Mouse (Mus musculus) G1E (cell line): ENCODE data around the gene Klc4. TPM values are rescaled to one million over a fixed set of nuclear protein-coding genes. Genes with fewer than 3 reads are reported as not detected.

Experiments
- ATAC-seq: 2 replicates; pipeline ENCODE4 v1.8.0; 2016; ENCODE audit warnings: mild to moderate bottlenecking; ENCODE audit not compliant: insufficient number of reproducible peaks, poor library complexity, low FRiP score, severe bottlenecking; ENCODE audit errors: extremely low read depth
- DNase-seq: peaks from one replicate; pipeline ENCODE4 v3.0.0; 2012; ENCODE audit warnings: low spot score
- H3K27me3 ChIP-seq: 2 replicates; pipeline ENCODE4 v1.6.1; 2012; ENCODE audit warnings: mild to moderate bottlenecking, low read length, inconsistent platforms; ENCODE audit not compliant: insufficient read depth
- H3K36me3 ChIP-seq: replicated peaks from 2 replicates; pipeline ENCODE3; 2012; ENCODE audit warnings: mild to moderate bottlenecking, inconsistent platforms
- H3K4me1 ChIP-seq: 2 replicates; pipeline ENCODE4 v1.6.1; 2012; ENCODE audit warnings: low read depth, low read length, inconsistent platforms, mixed read lengths; ENCODE audit not compliant: insufficient read depth
- H3K4me3 ChIP-seq: 2 replicates; pipeline ENCODE4 v1.5.1; 2012; ENCODE audit warnings: low read depth, mild to moderate bottlenecking, inconsistent platforms, low read length, moderate library complexity, mixed read lengths
- H3K9me3 ChIP-seq: replicated peaks from 2 replicates; pipeline ENCODE4 v1.6.1; 2012; ENCODE audit warnings: inconsistent platforms
- CTCF ChIP-seq: IDR thresholded peaks from 2 replicates; pipeline ENCODE4 v1.5.1; 2012; ENCODE audit warnings: low read depth, low read length, inconsistent platforms, mixed read lengths
- GATA1 ChIP-seq: IDR thresholded peaks from 2 replicates; pipeline ENCODE4 v1.6.1; 2012; ENCODE audit warnings: borderline replicate concordance, low read length, inconsistent platforms, mixed read lengths
- GATA2 ChIP-seq: IDR thresholded peaks from 2 replicates; pipeline ENCODE4 v1.6.1; 2012; ENCODE audit warnings: low read depth, low read length, inconsistent platforms, borderline replicate concordance
- POLR2AphosphoS5 ChIP-seq: IDR thresholded peaks from 2 replicates; pipeline ENCODE4 v1.6.1; 2012; ENCODE audit warnings: low read depth, low read length, inconsistent platforms; ENCODE audit not compliant: insufficient replicate concordance
- TAL1 ChIP-seq: conservative IDR thresholded peaks from 2 replicates; pipeline ENCODE4 v1.6.1; 2012; ENCODE audit warnings: low read depth, low read length, inconsistent platforms, mixed read lengths
- polyA plus RNA-seq: library from polyadenylated mRNA; stranded (reverse); fragments of >175 nt; gene quantifications from 2 replicates; pipeline ENCODE4 v1.2.3, GENCODE M21; 2012
- total RNA-seq, 2 experiments: library from RNA; stranded (forward) in 1 of 2; stranded (reverse) in 1 of 2; fragments of 200-1000 nt in 1 of 2; fragments of >200 nt in 1 of 2; fragmentation: Nextera tagmentation in 1 of 2; gene quantifications; 2 replicates each; pipeline ENCODE4 v1.2.3; 2014 to 2017

Klc4 gene
- total and polyA plus RNA-seq, 3 experiments: 1.3 to 11.7 (median 8.9) TPM

- Histone ChIP-seq H3K27me3 (peaks cover 19% of the 10 kb centered on the region; the same call in 1 of the 2 replicates), H3K9me3 (no peaks in the 10 kb centered on the region), H3K4me3 (no peak overlapping the region), H3K36me3 (no peaks in the 10 kb centered on the region), H3K4me1 (no peaks in the 10 kb centered on the region)
- TF ChIP-seq TAL1 (no peak), GATA2 (no peak), CTCF (no peak), GATA1 (no peak), POLR2AphosphoS5 (no peak)
- DNase-seq (no peak), ATAC-seq (no peak)
These were observed 51.2 kb downstream of the Klc4 start for GRCm38 (mm10) chr17:46594606-46595005.

- Histone ChIP-seq H3K4me3 (no peak overlapping the region), H3K36me3 (no peaks in the 10 kb centered on the region), H3K27me3 (peaks cover 16% of the 10 kb centered on the region; the same call in 1 of the 2 replicates), H3K9me3 (no peaks in the 10 kb centered on the region), H3K4me1 (no peaks in the 10 kb centered on the region)
- no peak for TF ChIP-seq GATA1
- no peak for TF ChIP-seq POLR2AphosphoS5
- TF ChIP-seq TAL1: no peak
- TF ChIP-seq CTCF: no peak
- TF ChIP-seq GATA2: no peak
- ATAC-seq (no peak), DNase-seq (no peak)
These were observed 52.7 kb downstream of the Klc4 start for GRCm38 (mm10) chr17:46593124-46593523.

GRCm38 (mm10) chr17:46591406-46591805 is 54.4 kb downstream of the Klc4 start:
- DNase-seq (no peak), ATAC-seq (no peak)
- Histone ChIP-seq H3K9me3 (no peaks in the 10 kb centered on the region), H3K27me3 (peaks cover 16% of the 10 kb centered on the region; the same call in 1 of the 2 replicates), H3K4me3 (no peak overlapping the region), H3K36me3 (no peaks in the 10 kb centered on the region), H3K4me1 (no peaks in the 10 kb centered on the region)
- TF ChIP-seq GATA1 (no peak), POLR2AphosphoS5 (no peak), TAL1 (no peak), GATA2 (no peak), CTCF (no peak)

- DNase-seq (no peak), ATAC-seq (no peak)
- no peak overlapping the region for H3K4me3 ChIP-seq
- H3K36me3 ChIP-seq: no peaks in the 10 kb centered on the region
- no peaks in the 10 kb centered on the region for H3K4me1 ChIP-seq
- H3K9me3 ChIP-seq: no peaks in the 10 kb centered on the region
- TF ChIP-seq POLR2AphosphoS5 (no peak), GATA1 (no peak), GATA2 (no peak), TAL1 (no peak), CTCF (no peak)
- peaks cover 20% of the 10 kb centered on the region; the same call in 1 of the 2 replicates for H3K27me3 ChIP-seq
These were observed 55.4 kb downstream of the Klc4 start for GRCm38 (mm10) chr17:46590439-46590838.

GRCm38 (mm10) chr17:46589635-46590314 is 56.0 kb downstream of the Klc4 start:
- TF ChIP-seq TAL1 (no peak), POLR2AphosphoS5 (no peak), GATA1 (no peak), CTCF (no peak), GATA2 (no peak)
- Histone ChIP-seq H3K4me3 (peak overlapping the region; percentile 9; the same call in 1 of the 2 replicates), H3K4me1 (no peaks in the 10 kb centered on the region), H3K36me3 (no peaks in the 10 kb centered on the region), H3K27me3 (peaks cover 20% of the 10 kb centered on the region; the same call in 1 of the 2 replicates), H3K9me3 (no peaks in the 10 kb centered on the region)
- ATAC-seq (no peak), DNase-seq (no peak)

- H3K4me1 ChIP-seq: no peaks in the 10 kb centered on the region
- no peak for DNase-seq
- ATAC-seq: no peak
- TF ChIP-seq GATA1: no peak
- TF ChIP-seq TAL1: no peak
- no peak for TF ChIP-seq GATA2
- TF ChIP-seq POLR2AphosphoS5: no peak
- TF ChIP-seq CTCF: no peak
- H3K9me3 ChIP-seq: no peaks in the 10 kb centered on the region
- H3K4me3 ChIP-seq: no peak overlapping the region
- no peaks in the 10 kb centered on the region for H3K36me3 ChIP-seq
- H3K27me3 ChIP-seq: peaks cover 17% of the 10 kb centered on the region; the same call in 1 of the 2 replicates
These were observed 56.9 kb downstream of the Klc4 start for GRCm38 (mm10) chr17:46588913-46589312.
